Mouse (Mus musculus): ENCODE measurements around the gene Asb4. TPM values are rescaled to one million over a fixed set of nuclear protein-coding genes. Genes with fewer than 3 reads are reported as not detected.

Asb4 gene
- polyA plus RNA-seq, 1 experiment from 2014 or later, result 132 TPM

DNA sequence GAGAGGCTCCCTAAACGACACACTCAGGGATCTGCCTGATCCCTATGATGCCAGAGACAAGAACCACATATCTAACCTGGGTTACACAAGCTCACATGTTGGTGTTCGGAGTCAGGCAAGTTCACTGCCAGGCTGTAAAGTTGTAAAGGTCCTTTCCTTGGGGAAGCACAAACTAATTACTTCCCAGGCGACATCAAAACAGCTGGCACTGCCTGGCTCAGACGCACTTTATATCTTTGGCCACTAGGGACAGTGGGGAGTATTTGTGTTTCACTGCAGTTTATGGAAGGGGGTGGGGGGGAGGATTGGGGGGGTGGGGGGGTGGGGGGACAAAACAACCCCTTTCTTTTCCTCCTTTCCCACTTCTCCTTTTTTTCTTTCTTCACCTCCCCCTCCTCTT lies 54.6 kb downstream of the Asb4 start:
- no peak for DNase-seq (ENCODE audit: low spot score)
- Histone ChIP-seq H3K27ac (no peak overlapping the region), H3K36me3 (no peaks in the 10 kb centered on the region), H3K9me3 (no peaks in the 10 kb centered on the region), H3K4me1 (peaks cover 7% of the 10 kb centered on the region; the same call in 1 of the 2 replicates), H3K27me3 (ENCODE audit: insufficient read depth, poor library complexity, severe bottlenecking) (peaks cover 4% of the 10 kb centered on the region; the same call in 1 of the 2 replicates), H3K4me3 (no peak overlapping the region)
- WGBS, result 50% methylated on average over 4 of the region's 4 CpGs

- H3K9me3 ChIP-seq, result no peaks in the 10 kb centered on the region
- 80% methylated on average over 6 of the region's 6 CpGs for WGBS
- peaks cover 4% of the 10 kb centered on the region; the same call in 1 of the 2 replicates for H3K27me3 ChIP-seq (ENCODE audit: insufficient read depth, poor library complexity, severe bottlenecking)
- no peaks in the 10 kb centered on the region for H3K36me3 ChIP-seq
- no peak overlapping the region; the same call in 1 of the 2 replicates for H3K27ac ChIP-seq
- no peak overlapping the region for H3K4me3 ChIP-seq
- peaks cover 18% of the 10 kb centered on the region for H3K4me1 ChIP-seq
- no peak for DNase-seq (ENCODE audit: low spot score)
Observed at GRCm38 (mm10) chr6:5441221-5441620, 58.0 kb downstream of the Asb4 start.

- peak overlapping the region; percentile 67 for H3K27ac ChIP-seq
- no peaks in the 10 kb centered on the region for H3K9me3 ChIP-seq
- peaks cover 18% of the 10 kb centered on the region for H3K4me1 ChIP-seq
- DNase-seq (ENCODE audit: low spot score), result peak; percentile 93
- WGBS, result 3% methylated on average over 14 of the region's 14 CpGs
- H3K27me3 ChIP-seq (ENCODE audit: insufficient read depth, poor library complexity, severe bottlenecking), result no peaks in the 10 kb centered on the region
- peak overlapping the region; percentile 27 for H3K4me3 ChIP-seq
- no peaks in the 10 kb centered on the region for H3K36me3 ChIP-seq
Observed at GRCm38 (mm10) chr6:5442316-5443085, 59.3 kb downstream of the Asb4 start.

- Histone ChIP-seq H3K27ac (peak overlapping the region; percentile 67), H3K9me3 (no peaks in the 10 kb centered on the region), H3K4me1 (peaks cover 20% of the 10 kb centered on the region), H3K4me3 (peak overlapping the region; percentile 27), H3K36me3 (no peaks in the 10 kb centered on the region), H3K27me3 (ENCODE audit: insufficient read depth, poor library complexity, severe bottlenecking) (no peaks in the 10 kb centered on the region)
- peak; percentile 70 for DNase-seq (ENCODE audit: low spot score)
- 15% methylated on average over 13 of the region's 13 CpGs for WGBS
Observed at GRCm38 (mm10) chr6:5443104-5443863, 60.1 kb downstream of the Asb4 start.

DNA sequence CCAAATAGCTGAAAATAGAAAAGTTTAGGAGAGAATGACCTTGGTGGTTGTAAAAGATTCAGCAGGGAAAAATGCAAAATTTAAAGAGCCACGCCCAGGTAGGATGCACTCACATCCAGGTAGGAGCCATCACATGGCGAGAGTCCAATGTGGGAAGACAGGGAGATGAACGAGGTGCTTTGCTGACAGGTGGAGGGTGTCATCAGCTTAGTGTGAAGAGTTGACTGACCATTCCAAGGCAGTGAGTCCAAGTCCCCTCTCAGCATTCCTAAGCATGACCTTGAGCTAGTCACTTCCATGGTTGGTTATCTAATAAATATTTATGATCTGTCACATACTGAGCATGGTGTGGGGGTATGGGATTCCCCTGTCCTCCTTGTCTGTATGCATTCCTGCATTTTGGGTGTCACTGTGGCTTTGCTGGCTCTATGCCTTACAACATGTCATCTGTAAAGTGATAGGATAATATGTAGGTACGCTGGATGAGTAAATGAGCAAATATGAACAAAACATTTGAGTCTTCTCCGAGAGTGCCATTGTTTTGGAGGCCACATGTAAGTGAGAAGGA lies 61.2 kb downstream of the Asb4 start:
- no peaks in the 10 kb centered on the region for H3K27me3 ChIP-seq (ENCODE audit: insufficient read depth, poor library complexity, severe bottlenecking)
- H3K4me1 ChIP-seq, result peaks cover 23% of the 10 kb centered on the region
- peak; percentile 51 for DNase-seq (ENCODE audit: low spot score)
- no peak overlapping the region for H3K27ac ChIP-seq
- 90% methylated on average over 5 of the region's 5 CpGs for WGBS
- no peaks in the 10 kb centered on the region for H3K36me3 ChIP-seq
- H3K9me3 ChIP-seq, result no peaks in the 10 kb centered on the region
- H3K4me3 ChIP-seq, result no peak overlapping the region

DNA sequence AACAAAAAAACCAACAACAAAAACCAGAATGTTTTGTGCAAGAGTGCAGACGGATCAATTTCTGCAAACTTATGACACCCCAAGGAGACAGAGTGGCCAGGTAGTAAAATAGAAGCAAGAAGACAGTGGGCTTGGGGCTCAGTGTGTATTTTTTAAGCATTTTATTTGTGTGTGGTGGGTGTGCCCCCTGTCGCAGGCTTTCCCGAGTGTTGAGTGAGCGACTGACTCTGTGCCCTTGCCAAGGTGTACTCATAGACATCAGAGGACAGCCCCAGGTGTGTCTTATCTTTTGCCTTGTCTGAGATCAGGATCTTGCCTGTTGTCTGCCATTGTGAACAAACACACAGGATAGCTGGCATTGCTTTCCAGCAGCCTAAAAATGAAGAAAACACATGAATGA lies 63.8 kb downstream of the Asb4 start:
- no peak overlapping the region for H3K27ac ChIP-seq
- no peaks in the 10 kb centered on the region for H3K27me3 ChIP-seq (ENCODE audit: insufficient read depth, poor library complexity, severe bottlenecking)
- no peak overlapping the region for H3K4me3 ChIP-seq
- peak; percentile 58 for DNase-seq (ENCODE audit: low spot score)
- no peaks in the 10 kb centered on the region for H3K36me3 ChIP-seq
- WGBS, result 79% methylated on average over 4 of the region's 4 CpGs
- H3K4me1 ChIP-seq, result peaks cover 23% of the 10 kb centered on the region
- H3K9me3 ChIP-seq, result no peaks in the 10 kb centered on the region

- 50% methylated on average over 6 of the region's 6 CpGs for WGBS
Observed at GRCm38 (mm10) chr6:5447546-5447945, 64.4 kb downstream of the Asb4 start.

GRCm38 (mm10) chr6:5448396-5448795 lies 65.2 kb downstream of the Asb4 start:
- Histone ChIP-seq H3K27me3 (ENCODE audit: insufficient read depth, poor library complexity, severe bottlenecking) (no peaks in the 10 kb centered on the region), H3K4me3 (no peak overlapping the region), H3K9me3 (no peaks in the 10 kb centered on the region), H3K4me1 (peaks cover 10% of the 10 kb centered on the region), H3K27ac (no peak overlapping the region), H3K36me3 (no peaks in the 10 kb centered on the region)
- DNase-seq (ENCODE audit: low spot score), result no peak
- WGBS, result 44% methylated on average over 4 of the region's 4 CpGs

More at GRCm38 (mm10) chr6:5447546-5447945, 64.4 kb downstream of the Asb4 start:
- Histone ChIP-seq H3K27ac (no peak overlapping the region), H3K27me3 (ENCODE audit: insufficient read depth, poor library complexity, severe bottlenecking) (no peaks in the 10 kb centered on the region), H3K9me3 (no peaks in the 10 kb centered on the region), H3K4me3 (no peak overlapping the region), H3K36me3 (no peaks in the 10 kb centered on the region), H3K4me1 (peaks cover 18% of the 10 kb centered on the region)
- peak; percentile 45 for DNase-seq (ENCODE audit: low spot score)

GRCm38 (mm10) chr6:5449878-5450277 lies 66.7 kb downstream of the Asb4 start:
- Histone ChIP-seq H3K36me3 (no peaks in the 10 kb centered on the region), H3K4me3 (no peak overlapping the region), H3K27ac (no peak overlapping the region), H3K4me1 (peaks cover 5% of the 10 kb centered on the region; the same call in 1 of the 2 replicates), H3K9me3 (no peaks in the 10 kb centered on the region), H3K27me3 (ENCODE audit: insufficient read depth, poor library complexity, severe bottlenecking) (no peaks in the 10 kb centered on the region)
- WGBS, result 85% methylated on average over 5 of the region's 5 CpGs
- no peak for DNase-seq (ENCODE audit: low spot score)

GRCm38 (mm10) chr6:5455836-5456235 lies 72.7 kb downstream of the Asb4 start:
- Histone ChIP-seq H3K9me3 (no peaks in the 10 kb centered on the region), H3K36me3 (no peaks in the 10 kb centered on the region), H3K4me3 (no peak overlapping the region), H3K27me3 (ENCODE audit: insufficient read depth, poor library complexity, severe bottlenecking) (no peaks in the 10 kb centered on the region), H3K4me1 (no peaks in the 10 kb centered on the region), H3K27ac (no peak overlapping the region)
- 73% methylated on average over 3 of the region's 3 CpGs for WGBS
- DNase-seq (ENCODE audit: low spot score), result no peak

DNA sequence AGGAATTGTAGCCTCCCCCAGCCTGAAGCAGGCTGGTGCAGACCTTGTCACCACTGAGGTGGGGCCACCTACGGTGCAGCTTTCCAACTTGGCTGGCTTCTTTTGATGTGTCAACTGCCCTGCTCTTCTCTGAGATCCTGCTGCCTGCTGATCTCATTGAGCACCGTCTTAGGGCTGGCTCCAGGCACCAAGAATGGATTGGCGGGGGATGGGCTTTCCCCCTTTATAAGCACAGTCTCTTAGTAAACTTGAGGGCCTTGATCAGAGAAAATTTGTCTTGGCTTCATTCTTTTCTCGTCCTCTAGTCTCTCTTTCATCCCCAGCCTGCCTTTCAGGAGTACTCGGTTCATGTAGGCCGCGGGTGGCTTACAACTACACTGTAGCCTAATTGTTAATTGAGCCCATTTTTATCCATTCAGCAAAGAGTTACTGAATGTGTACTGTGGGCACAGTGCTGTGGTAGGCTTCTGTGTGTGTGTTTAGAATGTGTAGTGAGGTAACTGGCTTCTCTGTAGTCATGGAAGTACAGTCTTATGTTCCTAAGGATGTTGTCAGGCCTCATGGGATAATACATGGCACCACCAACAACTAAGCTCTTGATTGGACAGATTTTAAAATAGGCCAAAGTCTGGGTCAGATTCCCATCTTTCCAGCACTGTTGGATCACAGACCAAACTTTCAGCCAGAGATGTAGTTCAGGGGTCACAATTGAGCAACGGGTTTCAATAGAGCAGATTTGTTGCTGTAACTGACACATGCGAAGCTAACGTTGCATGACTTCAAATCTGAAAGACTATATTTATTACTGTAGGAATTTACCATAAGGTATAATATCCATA lies 87.5 kb downstream of the Asb4 start:
- Histone ChIP-seq H3K27me3 (ENCODE audit: insufficient read depth, poor library complexity, severe bottlenecking) (no peaks in the 10 kb centered on the region), H3K27ac (no peak overlapping the region), H3K4me1 (no peaks in the 10 kb centered on the region), H3K36me3 (no peaks in the 10 kb centered on the region), H3K4me3 (no peak overlapping the region), H3K9me3 (no peaks in the 10 kb centered on the region)
- no peak for DNase-seq (ENCODE audit: low spot score)
- 79% methylated on average over 10 of the region's 10 CpGs for WGBS

GRCm38 (mm10) chr6:5472692-5473091 lies 89.5 kb downstream of the Asb4 start:
- WGBS, result 87% methylated on average over 2 of the region's 2 CpGs
- Histone ChIP-seq H3K27ac (no peak overlapping the region), H3K4me1 (no peaks in the 10 kb centered on the region), H3K4me3 (no peak overlapping the region), H3K27me3 (ENCODE audit: insufficient read depth, poor library complexity, severe bottlenecking) (no peaks in the 10 kb centered on the region), H3K36me3 (no peaks in the 10 kb centered on the region), H3K9me3 (no peaks in the 10 kb centered on the region)
- DNase-seq (ENCODE audit: low spot score), result no peak

Data from heart, embryonic 10.5 days (tissue).